Mouse (Mus musculus): ENCODE data around the gene Ccnd3.
A peak's percentile ranks its signal among the peaks of the same experiment; 100 is the strongest.
"Not testable (repeated sequence)": the region's sequence is repeated elsewhere in the genome, so short reads cannot be mapped to it uniquely, and the experiment has no call there.

Gene Ccnd3

GRCm38 (mm10) chr17:47594183-47594968 is 89.5 kb downstream of the Ccnd3 start:
- DNase-seq (ENCODE audit: low spot score in 2 of 2) = no peak

DNA sequence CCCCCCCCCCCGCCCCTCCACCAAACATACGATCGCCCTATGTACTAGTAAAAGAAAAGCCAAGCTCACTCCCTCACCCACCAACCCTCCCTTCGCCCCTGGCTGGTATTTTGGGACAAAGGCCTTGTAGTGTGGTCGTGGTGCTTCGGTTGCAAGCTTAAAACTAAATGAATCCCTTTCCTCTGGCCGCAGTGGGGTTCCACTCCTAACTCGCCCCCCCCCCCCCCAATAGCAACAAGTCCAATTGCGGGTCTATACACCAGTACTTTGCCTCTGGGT is 90.1 kb downstream of the Ccnd3 start:
- no peak for DNase-seq (ENCODE audit: low spot score in 2 of 2)

DNA sequence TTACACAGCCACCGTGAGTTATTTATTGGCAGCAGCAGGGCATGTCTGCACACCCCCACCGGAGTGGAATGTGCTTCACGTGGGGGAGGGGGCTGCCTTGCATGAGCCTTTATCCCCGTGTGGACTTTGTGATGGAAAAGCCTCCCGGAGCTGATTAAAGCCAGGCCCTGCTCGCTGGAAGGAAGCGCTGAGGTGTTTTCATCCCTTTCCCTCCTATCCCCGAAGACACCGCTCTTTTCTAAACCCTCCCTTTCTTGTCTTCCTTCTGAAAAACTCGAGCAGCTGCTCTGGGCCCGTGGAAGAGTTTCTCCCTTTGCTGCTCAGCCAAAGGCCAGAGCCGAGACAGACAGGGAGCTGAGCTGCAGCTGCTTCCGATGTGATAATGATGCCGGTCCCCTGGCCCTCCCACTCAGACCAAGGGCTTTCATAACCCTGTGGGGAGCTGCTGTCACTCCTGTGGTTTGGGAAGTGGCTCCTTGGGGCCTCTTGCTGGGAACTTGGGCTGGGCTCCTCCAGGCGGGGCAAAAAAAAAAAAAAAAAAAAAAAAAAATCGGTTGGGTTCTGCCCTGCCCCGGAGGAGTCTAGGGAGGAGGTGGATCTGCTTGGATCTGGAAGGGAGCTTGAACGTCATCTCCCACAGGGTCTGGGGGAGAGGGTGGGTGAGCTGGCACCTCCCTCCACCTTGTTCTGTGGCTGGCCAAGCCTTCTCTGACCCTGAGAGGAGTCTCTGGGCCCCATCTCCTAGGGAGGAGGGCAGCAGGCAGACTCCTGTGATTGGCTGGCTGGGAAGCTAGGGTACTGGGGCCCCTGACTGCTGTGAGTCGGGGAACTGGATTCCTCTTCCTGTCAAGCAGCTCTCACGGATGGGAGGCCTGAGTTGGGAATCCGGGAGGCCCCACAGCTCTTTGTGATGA is 90.7 kb downstream of the Ccnd3 start:
- no peak for DNase-seq (ENCODE audit: low spot score in 2 of 2)

DNA sequence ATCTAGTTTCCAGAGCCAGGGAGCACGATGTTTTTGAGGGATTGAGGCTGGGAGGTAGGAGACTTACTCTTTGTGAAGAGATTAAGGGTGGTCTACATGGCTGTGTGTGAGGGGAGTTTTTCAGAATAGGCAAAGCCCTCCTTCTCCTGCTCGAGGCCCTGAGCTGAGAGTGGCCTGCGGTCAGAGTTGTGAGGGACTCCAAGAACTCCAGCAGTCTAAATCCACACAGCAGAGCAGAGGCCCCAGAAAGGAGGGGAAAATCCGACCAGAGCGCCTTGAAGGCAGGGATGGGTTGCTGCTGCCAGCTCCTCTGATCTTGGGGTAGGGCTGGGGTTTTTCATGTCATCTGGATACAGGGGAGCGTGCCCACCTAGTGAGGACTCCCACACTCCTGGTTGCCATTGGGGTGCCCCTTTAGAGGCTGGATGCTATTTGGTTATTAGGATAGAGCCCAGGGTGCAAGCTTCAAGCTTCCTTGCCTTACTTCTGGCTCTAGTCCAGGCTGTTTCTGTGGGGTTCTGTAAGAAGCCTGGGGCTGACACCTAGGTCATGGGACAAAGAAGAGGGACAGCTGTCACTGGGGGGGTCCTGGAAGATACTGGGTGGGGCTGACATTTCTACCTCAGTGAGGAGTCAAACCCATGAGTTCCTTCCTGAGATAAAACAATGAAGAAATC is 91.4 kb downstream of the Ccnd3 start:
- DNase-seq (ENCODE audit: low spot score in 2 of 2) = no peak

DNA sequence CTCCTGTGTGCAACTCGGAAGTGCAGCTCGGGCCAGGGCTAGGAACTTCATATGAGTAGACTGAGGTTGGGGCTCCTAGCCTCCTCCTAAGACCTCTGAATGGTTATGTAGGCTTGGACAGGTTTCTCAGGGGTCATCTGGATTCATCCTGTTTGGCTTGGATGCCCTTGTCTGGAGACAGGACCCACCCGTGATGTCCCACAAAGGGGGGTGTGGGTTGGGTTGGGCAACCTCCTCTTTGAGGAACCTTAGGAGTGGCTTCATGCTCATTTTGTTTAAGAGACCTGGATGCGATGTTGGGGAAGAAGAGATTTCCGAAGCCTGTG is 92.0 kb downstream of the Ccnd3 start:
- DNase-seq (ENCODE audit: low spot score in 2 of 2) = no peak

- no peak for DNase-seq (ENCODE audit: low spot score in 2 of 2)
Observed at GRCm38 (mm10) chr17:47597261-47597660, 92.4 kb downstream of the Ccnd3 start.

GRCm38 (mm10) chr17:47597838-47598579 is 93.2 kb downstream of the Ccnd3 start:
- DNase-seq (ENCODE audit: low spot score in 2 of 2) = peak in 1 of 2 experiments; percentile 36

DNA sequence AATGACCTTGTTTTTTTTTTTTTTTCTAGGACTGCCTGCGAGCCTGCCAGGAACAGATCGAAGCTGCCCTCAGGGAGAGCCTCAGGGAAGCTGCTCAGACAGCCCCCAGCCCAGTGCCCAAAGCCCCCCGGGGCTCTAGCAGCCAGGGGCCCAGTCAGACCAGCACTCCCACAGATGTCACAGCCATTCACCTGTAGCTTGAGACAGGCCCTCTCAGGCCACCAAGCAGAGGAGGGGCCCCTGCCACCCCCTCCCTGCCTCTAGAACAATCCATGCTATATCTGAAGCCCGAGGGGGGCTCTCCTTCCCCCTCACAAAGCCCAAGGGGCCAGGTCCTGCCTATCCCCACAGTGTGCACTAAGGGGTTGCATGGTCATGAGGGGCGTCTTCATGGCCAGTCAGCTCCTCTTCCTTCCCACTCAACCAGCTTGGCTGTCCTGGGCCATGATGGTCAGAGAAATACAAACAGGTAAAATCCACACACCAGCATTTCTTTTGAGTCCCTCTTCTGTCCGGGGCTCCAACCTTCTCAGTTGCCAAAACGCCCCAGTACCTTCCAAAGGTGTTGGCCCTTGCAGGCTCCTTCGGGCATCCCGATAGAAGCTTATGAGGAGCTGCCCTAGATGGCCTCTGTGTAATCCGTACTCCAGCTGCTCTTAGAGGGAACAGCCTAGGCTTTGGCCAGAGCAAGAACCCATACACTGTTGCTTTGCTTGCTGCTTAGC is 93.9 kb downstream of the Ccnd3 start:
- DNase-seq (ENCODE audit: low spot score in 2 of 2) = not testable (repeated sequence)

GRCm38 (mm10) chr17:47599511-47600297 is 94.9 kb downstream of the Ccnd3 start:
- no peak for DNase-seq (ENCODE audit: low spot score in 2 of 2)

GRCm38 (mm10) chr17:47600601-47601388 is 95.9 kb downstream of the Ccnd3 start:
- DNase-seq (ENCODE audit: low spot score in 2 of 2) = no peak

DNA sequence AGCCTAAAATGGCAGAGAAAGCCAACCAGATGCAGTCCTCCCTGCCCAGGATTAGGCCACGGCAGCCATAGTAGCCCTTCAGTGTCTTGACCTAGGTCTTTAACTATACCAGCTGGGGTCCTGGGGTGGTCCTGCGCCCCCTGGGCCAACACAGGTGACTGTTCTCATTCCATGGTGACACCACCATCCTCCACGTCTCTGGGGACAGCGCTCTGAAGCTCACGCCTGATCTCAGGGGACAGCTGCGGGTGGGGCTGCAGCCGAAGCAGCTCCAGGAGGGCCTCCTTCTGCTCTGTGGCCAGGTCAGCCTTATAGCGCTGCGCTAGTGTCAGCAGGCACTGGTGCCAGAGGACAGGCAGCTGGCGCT is 96.5 kb downstream of the Ccnd3 start:
- DNase-seq (ENCODE audit: low spot score in 2 of 2) = no peak

DNA sequence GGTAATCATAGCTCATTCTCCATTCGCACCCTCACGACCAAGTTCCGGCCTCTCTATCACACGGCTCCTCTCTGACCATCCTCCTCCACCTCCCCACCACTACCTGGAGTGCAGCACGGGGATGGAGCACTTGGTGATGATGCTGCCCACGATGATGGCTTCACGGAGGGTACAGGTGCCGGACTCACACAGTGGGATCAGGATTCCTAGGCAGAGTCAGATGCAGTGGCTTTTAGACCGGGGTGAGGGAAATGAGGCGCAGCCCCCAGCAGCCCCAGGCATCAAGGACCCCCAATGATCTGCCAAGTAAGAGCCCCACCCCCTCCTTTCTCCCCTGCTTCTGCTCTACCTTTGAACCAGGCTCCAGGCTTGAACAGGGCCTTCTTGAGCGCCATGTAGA is 97.4 kb downstream of the Ccnd3 start:
- DNase-seq (ENCODE audit: low spot score in 2 of 2) = no peak

DNA sequence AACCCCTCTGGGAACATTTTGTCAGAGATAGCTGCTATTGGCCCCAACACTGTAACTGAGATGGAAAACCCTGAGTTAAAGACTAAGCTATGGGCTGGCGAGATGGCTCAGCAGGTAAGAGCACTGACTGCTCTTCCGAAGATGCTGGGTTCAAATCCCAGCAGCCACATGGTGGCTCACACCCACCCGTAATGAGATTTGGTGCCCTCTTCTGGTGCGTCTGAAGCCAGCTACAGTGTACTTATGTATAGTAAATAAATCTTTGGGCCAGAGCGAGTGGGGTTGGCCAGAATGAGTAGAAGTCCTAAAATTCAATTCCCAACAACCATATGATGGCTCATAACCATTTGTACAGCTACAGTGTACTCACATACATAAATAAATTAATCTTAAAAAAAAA is 101.4 kb downstream of the Ccnd3 start:
- no peak for DNase-seq (ENCODE audit: low spot score in 2 of 2)

DNA sequence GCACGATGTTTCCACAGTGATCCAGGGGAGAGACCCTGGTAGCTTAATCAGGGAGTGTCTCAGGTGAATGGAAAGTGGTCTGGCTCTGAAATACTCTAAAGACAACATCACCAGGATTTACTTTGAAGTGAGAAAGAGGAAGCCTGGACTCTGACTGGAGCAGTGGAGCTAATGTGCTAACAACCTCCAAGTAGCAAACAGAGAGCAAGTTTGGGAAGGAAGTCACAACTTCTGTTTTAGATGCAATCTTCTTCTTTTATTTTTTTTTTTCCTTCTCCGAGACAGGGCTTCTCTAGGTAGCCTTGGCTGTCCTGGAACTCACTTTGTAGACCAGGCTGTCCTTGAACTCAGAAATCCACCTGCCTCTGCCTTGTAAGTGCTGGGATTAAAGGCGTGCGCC is 104.3 kb downstream of the Ccnd3 start:
- no peak for DNase-seq (ENCODE audit: low spot score in 2 of 2)

- DNase-seq (ENCODE audit: low spot score in 2 of 2) = peak; percentile 97
Observed at GRCm38 (mm10) chr17:47610849-47611660, 106.2 kb downstream of the Ccnd3 start, which contains the start of the genes Bysl, Med20 and Gm20517. TSS of gene Bysl (minus strand) at chr17:47611492. TSS of gene Med20 (plus strand) at chr17:47611582. TSS of gene Gm20517 (plus strand) at chr17:47611589.

DNA sequence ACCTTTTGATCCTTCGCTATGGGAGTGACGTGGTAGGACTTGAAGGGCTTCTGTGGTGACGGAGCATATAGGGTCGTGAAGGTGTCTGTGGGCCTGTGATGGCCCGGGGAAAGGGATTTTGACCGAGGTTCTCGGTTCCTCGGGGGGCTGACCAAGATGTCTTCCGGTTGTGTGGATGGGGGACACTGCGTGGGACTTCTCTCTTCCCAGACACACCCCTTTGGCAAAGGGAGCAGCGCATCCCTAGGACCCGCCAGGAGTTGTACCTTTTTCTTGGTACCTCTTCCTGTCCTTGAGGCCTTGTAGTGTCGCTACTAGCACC is 106.8 kb downstream of the Ccnd3 start:
- no peak for DNase-seq (ENCODE audit: low spot score in 2 of 2)

- no peak for DNase-seq (ENCODE audit: low spot score in 2 of 2)
Observed at GRCm38 (mm10) chr17:47614018-47614417, 109.2 kb downstream of the Ccnd3 start.

DNA sequence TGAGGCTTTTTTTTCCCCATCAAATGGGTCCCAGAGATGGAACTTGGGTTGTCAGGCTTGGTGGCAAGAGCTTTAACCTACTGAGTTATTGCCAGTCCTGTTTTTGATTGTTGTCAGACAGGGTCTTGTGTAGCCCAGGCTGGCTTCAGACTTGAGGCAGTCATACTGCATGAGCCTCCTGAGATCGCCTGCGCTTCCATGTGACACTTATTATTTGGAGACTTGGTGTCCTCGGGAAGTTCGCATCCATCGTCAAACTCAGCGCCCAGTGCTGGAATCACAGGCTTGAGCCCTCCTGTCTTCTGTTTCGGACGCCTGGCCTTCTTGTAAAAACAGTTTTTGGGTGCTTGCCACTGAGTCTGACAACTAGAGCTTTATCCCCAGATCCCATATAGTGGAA is 111.3 kb downstream of the Ccnd3 start:
- DNase-seq (ENCODE audit: low spot score in 2 of 2) = no peak

DNA sequence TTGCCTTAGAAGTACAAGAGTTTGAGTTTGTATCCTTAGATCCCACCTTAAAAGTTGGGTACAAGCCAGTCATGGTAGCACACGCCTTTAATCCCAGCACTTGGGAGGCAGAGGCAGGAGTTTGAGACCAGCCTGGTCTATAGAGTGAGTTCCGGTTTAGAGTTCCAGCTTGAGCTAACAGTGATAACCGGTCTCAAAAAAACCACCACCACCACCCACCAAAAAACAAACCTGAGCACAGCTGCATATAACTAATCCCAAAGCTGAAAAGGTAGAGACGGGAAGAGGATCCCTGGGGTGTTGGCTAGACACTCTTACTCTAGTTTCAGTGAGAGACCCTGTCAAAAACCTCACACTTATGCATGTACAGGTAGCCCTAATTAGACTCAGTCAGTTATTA is 111.8 kb downstream of the Ccnd3 start:
- no peak for DNase-seq (ENCODE audit: low spot score in 2 of 2)

Measured in frontal cortex, postnatal 36 days (tissue).